Mouse (Mus musculus) erythroblast, embryonic 14.5 days (primary cell): ENCODE results near the gene Spin1.

ENCODE experiments used
- GATA1 ChIP-seq: IDR thresholded peaks from 2 replicates; pipeline ENCODE4 v1.6.1; 2012; ENCODE audit warnings: low read length, inconsistent platforms, mixed read lengths
- TAL1 ChIP-seq: IDR thresholded peaks from 3 replicates; pipeline ENCODE4 v1.6.1; 2012; ENCODE audit warnings: low read length, inconsistent platforms, mixed read lengths

DNA sequence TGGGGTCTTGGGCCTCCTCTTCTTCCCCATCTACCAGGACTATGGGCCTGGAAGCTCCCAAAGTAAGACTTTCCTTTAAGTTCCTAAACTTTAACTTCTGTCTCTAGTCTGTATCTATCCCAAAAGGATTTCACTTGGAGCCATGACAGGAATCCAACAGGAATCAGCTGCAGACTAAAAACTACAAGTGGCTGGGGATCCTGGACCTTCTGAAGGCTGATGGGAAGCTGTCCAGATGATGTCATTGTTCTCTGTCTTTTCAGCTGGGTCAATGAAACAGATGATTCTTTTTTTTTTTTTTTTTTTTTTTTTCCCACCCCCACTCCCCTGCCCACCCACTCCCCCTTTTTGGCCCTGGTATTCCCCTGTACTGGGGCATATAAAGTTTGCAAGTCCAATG is 16.4 kb upstream of the Spin1 start:
- no peak for TF ChIP-seq GATA1
- TF ChIP-seq TAL1: no peak
